Mouse (Mus musculus): ENCODE results near the gene Speer4b.

- TF ChIP-seq CTCF (IDR thresholded peaks at IDR 0.05; ENCODE audit: extremely low read depth, insufficient read length, insufficient replicate concordance, low read depth, low read length) (no peak), POLR2A (IDR thresholded peaks at IDR 0.05; ENCODE audit: low read depth, low read length) (no peak)
Measured at GRCm38 (mm10) chr5:27457686-27458085, 43.6 kb downstream of the Speer4b start.

Data from small intestine, adult 2 months (tissue).